ENCODE assay signal across 9 mouse cellular contexts in genomic region chr6:54917523-54917922, GRCm38 (mm10). TPM values are rescaled to one million over a fixed set of nuclear protein-coding genes. Genes with fewer than 3 reads are reported as not detected.
DNase-seq lines count a peak whose midpoint lies in the region; ATAC-seq and TF ChIP-seq lines count a peak whose summit lies in the region.
"Had no signal": no experiment of that assay in that cellular context is flagged by ENCODE, and none has a peak within 500 bp of the region (broad histone marks: within the 10 kb centered on the region; RNA-seq: fewer than 3 reads in every experiment).

No protein-coding gene starts in this region.

- H3K27ac ChIP-seq in midbrain, postnatal 0 days (ENCODE audit: low read depth, low read length) = no peak overlapping the region
- no peak overlapping the region for H3K27ac ChIP-seq in midbrain, embryonic 11.5 days (ENCODE audit: low read depth, low read length)
- H3K27ac ChIP-seq: neural tube, embryonic 13.5 days had no signal

- DNase-seq in midbrain, postnatal 0 days (ENCODE audit: low spot score) = peak; percentile 47
- no peak for DNase-seq in midbrain, embryonic 11.5 days (ENCODE audit: low spot score, missing footprints)
- no peak for DNase-seq in Patski (ENCODE audit: low read depth, low spot score)
- peak; percentile 51 for DNase-seq in embryo, embryonic 10 days (ENCODE audit: low spot score)
- peak; percentile 69 to 74 for DNase-seq in heart, postnatal 14 days
- peak; percentile 31 to 45 for DNase-seq in left cerebral cortex, adult 18-20 months (ENCODE audit: low spot score in 2 of 2)
- DNase-seq in natural killer cell, adult 2 months (ENCODE audit: low spot score in 2 of 2) = peak; percentile 62 to 66
- peak; percentile 56 to 63 for DNase-seq in urinary bladder, postnatal 36 days (ENCODE audit: low spot score in 2 of 2)

- no peak overlapping the region for H3K4me2 ChIP-seq in midbrain, postnatal 0 days (ENCODE audit: low read depth, low read length, poor library complexity, severe bottlenecking)
- H3K4me2 ChIP-seq in midbrain, embryonic 11.5 days = no peak overlapping the region
- H3K4me2 ChIP-seq: neural tube, embryonic 13.5 days had no signal

- H3K27me3 ChIP-seq in midbrain, postnatal 0 days (ENCODE audit: insufficient read depth, low read length) = no peaks in the 10 kb centered on the region
- H3K27me3 ChIP-seq in midbrain, embryonic 11.5 days (ENCODE audit: control insufficient read depth, insufficient read depth, low read length) = no peaks in the 10 kb centered on the region
- H3K27me3 ChIP-seq in Patski = no peaks in the 10 kb centered on the region
- H3K27me3 ChIP-seq: neural tube, embryonic 13.5 days had no signal

- H3K4me1 ChIP-seq in midbrain, postnatal 0 days (ENCODE audit: insufficient read depth, low read length) = no peaks in the 10 kb centered on the region
- H3K4me1 ChIP-seq in midbrain, embryonic 11.5 days (ENCODE audit: control insufficient read depth, insufficient read depth, low read length) = no peaks in the 10 kb centered on the region
- H3K4me1 ChIP-seq: neural tube, embryonic 13.5 days had no signal

- CTCF ChIA-PET in Patski (lab: Charles Lee) = interaction anchor here (1.1 to 3.9 kb wide), 2 partner anchors 74 to 98 kb away, joined by 3 to 19 read pairs; no protein-coding TSS in a partner anchor

- in situ Hi-C loops in Patski (cut with MboI; ENCODE audit: low pct_unique_long_range_greater_than_20kb) = loop anchor here (5.0 to 25.0 kb wide), 2 partner anchors 75 to 205 kb away; partner anchors contain the start of gene Ggct

- H3K4me3 ChIP-seq in midbrain, postnatal 0 days (ENCODE audit: low read depth, low read length) = no peak overlapping the region
- no peak overlapping the region for H3K4me3 ChIP-seq in midbrain, embryonic 11.5 days (ENCODE audit: low read depth, low read length)
- H3K4me3 ChIP-seq: neural tube, embryonic 13.5 days had no signal

- POLR2A ChIA-PET in Patski (lab: Charles Lee) = no interaction called here

- H3K9ac ChIP-seq in midbrain, postnatal 0 days (replicated peaks; ENCODE audit: low read length, poor library complexity, severe bottlenecking) = no peak overlapping the region
- H3K9ac ChIP-seq in midbrain, embryonic 11.5 days (ENCODE audit: low read length) = no peak overlapping the region
- H3K9ac ChIP-seq: neural tube, embryonic 13.5 days had no signal

- intact Hi-C loops in heart, postnatal 14 days (cut with DNase I) = loop anchor here (2.0 to 5.0 kb wide), 5 partner anchors 55 to 250 kb away; partner anchors contain the start of genes Ggct and Nod1

- WGBS in midbrain, postnatal 0 days = 50% methylated on average over 4 of the region's 4 CpGs
- WGBS in midbrain, embryonic 11.5 days = 48% methylated on average over 4 of the region's 4 CpGs

- no peaks in the 10 kb centered on the region for H3K9me3 ChIP-seq in midbrain, postnatal 0 days (ENCODE audit: low read length)
- no peaks in the 10 kb centered on the region for H3K9me3 ChIP-seq in midbrain, embryonic 11.5 days (ENCODE audit: control insufficient read depth, low read length)
- H3K9me3 ChIP-seq: neural tube, embryonic 13.5 days had no signal

- peak; percentile 69 for TF ChIP-seq CTCF in midbrain, postnatal 0 days (IDR thresholded peaks at IDR 0.05)
- peak; percentile 78 for TF ChIP-seq CTCF in Patski (IDR thresholded peaks at IDR 0.05)

- ATAC-seq in midbrain, postnatal 0 days (ENCODE audit: low FRiP score) = no peak
- no peak for ATAC-seq in midbrain, embryonic 11.5 days (ENCODE audit: low FRiP score)
- no peak for ATAC-seq in Patski

- H3K36me3 ChIP-seq in midbrain, postnatal 0 days (ENCODE audit: insufficient read depth, low read length) = no peaks in the 10 kb centered on the region
- no peaks in the 10 kb centered on the region for H3K36me3 ChIP-seq in midbrain, embryonic 11.5 days (ENCODE audit: control insufficient read depth, insufficient read depth, low read length)
- H3K36me3 ChIP-seq: neural tube, embryonic 13.5 days had no signal

RNA-seq across cellular contexts. Expression of gene Nod1, which starts 54.9 kb away (rescaled TPM):
- total RNA-seq in midbrain, postnatal 0 days (2014; rRNA removed) = 3.3 and 8.3 TPM in 2 replicates
- 1.5 and 1.7 TPM in 2 replicates for polyA plus RNA-seq in midbrain, postnatal 0 days (2015; fragmentation: Nextera tagmentation; extraction: Ambion mirVana)
- polyA plus RNA-seq in midbrain, embryonic 11.5 days (2014; fragmentation: Nextera tagmentation; extraction: Ambion mirVana) = 1.9 and 2.1 TPM in 2 replicates
- polyA plus RNA-seq in Patski (2021) = 6.3 TPM
- total RNA-seq in heart, postnatal 14 days (2021) = 10 to 100 TPM; 17.5 to 20.6 TPM
- total RNA-seq in left cerebral cortex, adult 18-20 months (2021) = 1 to 10 TPM; 2.6 to 4.3 TPM

Comparison
In these comparisons a context has a peak if more than half of its experiments do, and no peak if none do; other contexts are left out.
1. DNase-seq: peak in midbrain, postnatal 0 days (single experiment), embryo, embryonic 10 days (single experiment), heart, postnatal 14 days (2 of 2), left cerebral cortex, adult 18-20 months (2 of 2), natural killer cell, adult 2 months (2 of 2) and urinary bladder, postnatal 36 days (2 of 2); none in midbrain, embryonic 11.5 days (single experiment) and Patski (single experiment).